Mouse (Mus musculus) heart, postnatal 0 days (tissue): ENCODE results near the gene Ncbp2.

ENCODE experiments used
- CTCF ChIP-seq: IDR thresholded peaks from 2 replicates; pipeline ENCODE4 v1.5.1; 2016; ENCODE audit warnings: antibody characterized with exemption, control low read depth, low read depth
- EP300 ChIP-seq: IDR thresholded peaks from 2 replicates; pipeline ENCODE4 v1.6.1; 2016; ENCODE audit warnings: antibody characterized with exemption, low read depth

DNA sequence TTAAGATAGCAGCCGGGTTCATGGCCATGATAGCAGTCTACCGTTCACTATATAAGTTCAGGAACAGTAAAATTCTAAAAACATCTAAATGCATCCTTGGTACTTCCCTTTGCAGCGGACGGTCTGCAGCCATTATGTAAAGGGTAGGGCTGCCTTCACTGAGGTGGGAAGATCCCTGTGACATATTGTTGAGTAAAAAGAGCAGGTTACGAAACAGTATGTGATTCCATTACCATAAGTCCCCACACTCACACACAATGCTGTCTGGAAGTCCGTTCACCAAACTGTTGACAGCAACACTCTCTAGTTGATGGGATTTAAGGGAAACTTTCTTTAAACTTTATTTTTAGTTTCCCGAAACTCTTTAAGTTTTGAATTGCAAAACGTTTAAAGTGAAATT, 45.1 kb upstream of the Ncbp2 start:
- TF ChIP-seq CTCF (no peak), EP300 (no peak)
